Mouse (Mus musculus) thymus, postnatal 0 days (tissue): Measurements from ENCODE around the gene Pak7. TPM values are rescaled to one million over a fixed set of nuclear protein-coding genes. Genes with fewer than 3 reads are reported as not detected.

Source experiments
- DNase-seq: peaks from one replicate; pipeline ENCODE4 v3.0.0-alpha.2; 2015; ENCODE audit warnings: low spot score
- polyA plus RNA-seq: library from polyadenylated mRNA; unstranded; fragments of >200 nt; fragmentation: Nextera tagmentation; extraction: Ambion mirVana; gene quantifications from 2 replicates; pipeline ENCODE4 v1.2.1, GENCODE M21; 2015

Gene Pak7
- polyA plus RNA-seq, 1 experiment from 2014 or later: not detected

GRCm38 (mm10) chr2:136050793-136051615 is 336.8 kb downstream of the Pak7 start:
- DNase-seq: no peak

- no peak for DNase-seq
Measured at GRCm38 (mm10) chr2:136048464-136048863, 339.3 kb downstream of the Pak7 start.

Other genes with a start within 250 kb of the Pak7 start
- 0.05 and 0.09 TPM in 2 replicates for gene Ankef1, start 113.9 kb upstream of the Pak7 start, polyA plus RNA-seq